Mouse (Mus musculus) heart, postnatal 14 days (tissue): ENCODE measurements around the gene Olfr137. TPM values are rescaled to one million over a fixed set of nuclear protein-coding genes. Genes with fewer than 3 reads are reported as not detected.

Source experiments
- DNase-seq, 2 experiments: peaks; one replicate each; pipeline ENCODE4 v3.0.0; 2021 to 2022
- intact Hi-C: fragments of 180-260 bp; cut with DNase I; formaldehyde crosslinking; loops from one replicate; pipeline ENCODE4 v1.15.1; 2025
- long read RNA-seq, 2 experiments: library from polyadenylated mRNA; stranded (forward); transcript quantifications; one replicate each; pipeline ENCODE4 v2.0.0; 2021
- total RNA-seq, 2 experiments: library from RNA; stranded (reverse); gene quantifications; 2 replicates each; pipeline ENCODE4 v1.2.3; 2021

The Olfr137 gene
- not detected for total RNA-seq
- long read RNA-seq, experiment 1 = 0 reads
- long read RNA-seq, experiment 2 = 0 reads

DNA sequence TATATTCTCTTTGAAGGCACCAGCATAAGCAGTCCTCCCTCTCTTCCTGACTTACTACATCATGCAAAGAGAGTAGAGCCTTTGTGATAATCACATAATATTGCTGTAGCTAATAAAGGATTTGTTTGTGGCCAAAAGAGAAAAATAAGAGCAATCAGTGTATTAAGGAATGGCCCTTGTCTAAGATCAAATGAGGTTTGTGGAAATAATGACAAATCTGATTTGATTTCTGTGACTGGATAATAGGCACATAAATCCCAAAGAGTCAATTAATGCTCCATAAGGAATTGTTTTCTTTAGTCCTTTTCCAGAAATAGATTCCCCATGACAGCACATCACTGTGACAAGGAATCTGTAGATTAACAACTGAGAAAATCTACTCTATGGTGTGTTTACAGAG is at the start of gene Olfr137:
TSS of gene Olfr137 (minus strand) at position 101 of the 400 bp plus-strand sequence.
- intact Hi-C loops = no loop called here
- DNase-seq = no peak

- intact Hi-C loops = no loop called here
- no peak for DNase-seq
Observed at GRCm38 (mm10) chr17:38329531-38329930, 22.2 kb upstream of the Olfr137 start, which contains the start of gene Olfr136. Gene Olfr136 (plus strand): TSS chr17:38329831.

- no peak for DNase-seq
- intact Hi-C loops = no loop called here
Observed at GRCm38 (mm10) chr17:38260735-38261134, 46.6 kb downstream of the Olfr137 start, which contains the start of gene Olfr138. Gene Olfr138 (plus strand): TSS chr17:38261035.

Other genes with a start within 250 kb of the Olfr137 start
- not detected for gene Olfr129, start 247.5 kb downstream of the Olfr137 start, total RNA-seq
- not detected for gene Olfr130, start 243.6 kb downstream of the Olfr137 start, total RNA-seq
- gene Olfr131, start 218.9 kb downstream of the Olfr137 start, total RNA-seq = not detected
- not detected for gene Olfr132, start 173.0 kb downstream of the Olfr137 start, total RNA-seq
- gene Olfr133, start 162.3 kb downstream of the Olfr137 start, total RNA-seq = not detected
- gene Olfr134, start 136.2 kb downstream of the Olfr137 start, total RNA-seq = not detected
- gene Olfr135, start 103.2 kb downstream of the Olfr137 start, total RNA-seq = not detected
- not detected for gene Olfr138, start 46.5 kb downstream of the Olfr137 start, total RNA-seq
- gene Olfr136, start 22.3 kb upstream of the Olfr137 start, total RNA-seq = not detected
- gene Esp36, start 112.6 kb upstream of the Olfr137 start, total RNA-seq = not detected
- gene Esp34, start 246.6 kb upstream of the Olfr137 start, total RNA-seq = not detected